Mouse (Mus musculus): Measurements from ENCODE around the gene Tmcc3. TPM values are rescaled to one million over a fixed set of nuclear protein-coding genes. Genes with fewer than 3 reads are reported as not detected.
A peak's percentile ranks its signal among the peaks of the same experiment; 100 is the strongest.

The Tmcc3 gene
- polyA plus RNA-seq, 1 experiment = 20.7 TPM

DNA sequence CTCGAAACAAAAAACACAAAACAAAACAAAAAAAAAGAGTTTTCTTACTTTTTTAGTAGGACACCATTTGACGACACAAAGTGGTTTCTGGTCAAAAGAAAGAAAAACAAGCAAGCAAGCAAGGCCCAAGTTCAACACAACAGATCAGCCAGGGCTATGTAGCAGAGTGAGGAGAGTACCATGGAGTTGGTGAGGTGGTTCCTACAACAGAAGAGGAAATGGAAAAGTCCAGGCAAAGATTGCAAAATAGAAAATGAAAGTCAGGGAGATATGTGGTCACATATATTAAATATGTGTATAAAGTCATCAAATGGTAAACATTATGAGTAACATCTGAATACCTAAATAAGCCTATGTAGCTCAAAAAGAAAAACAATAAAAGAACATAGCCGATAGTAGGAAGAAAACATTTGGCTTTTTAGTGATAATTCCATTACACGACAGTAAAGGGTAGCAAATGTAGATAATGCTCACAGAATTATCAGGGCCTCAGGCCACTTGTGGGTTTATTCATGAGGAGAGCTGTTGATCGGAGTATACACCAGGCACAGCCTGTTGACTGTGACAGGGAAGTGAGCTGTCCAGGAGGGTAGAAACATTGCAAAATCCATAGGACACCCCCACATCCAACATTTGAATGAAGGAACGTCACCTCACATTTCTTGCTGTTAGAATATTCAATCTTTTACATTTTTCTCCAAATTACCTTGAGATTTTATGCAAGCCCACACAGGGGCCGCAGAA, 33.9 kb downstream of the Tmcc3 start:
- Histone ChIP-seq H3K4me1 (ENCODE audit: control insufficient read depth, insufficient read depth, insufficient read length, low read length) (no peaks in the 10 kb centered on the region), H3K4me3 (ENCODE audit: insufficient read depth, low read depth, low read length) (no peak overlapping the region)

DNA sequence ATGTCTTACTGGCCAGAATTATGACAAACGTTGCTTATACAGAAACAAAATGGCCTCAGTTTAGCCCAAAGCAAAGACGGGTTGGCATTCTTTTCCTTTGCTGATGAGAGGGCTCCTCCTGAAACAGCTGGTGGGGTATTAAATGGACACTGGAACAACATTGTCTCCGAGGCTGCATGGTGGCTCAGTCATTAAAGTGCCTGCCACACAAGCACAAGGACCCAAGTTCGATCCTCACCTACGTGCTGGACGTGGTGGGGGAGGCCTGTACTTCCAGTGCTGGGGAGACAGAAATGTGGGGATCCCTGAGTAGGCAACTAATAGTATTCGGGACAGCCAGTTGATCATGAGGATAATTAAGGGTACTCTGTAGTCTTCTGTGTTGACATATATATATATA, 34.8 kb downstream of the Tmcc3 start:
- no peak overlapping the region for H3K27ac ChIP-seq (replicated peaks; ENCODE audit: low read depth, low read length)
- no peak overlapping the region for H3K4me3 ChIP-seq (ENCODE audit: insufficient read depth, low read depth, low read length)
- H3K4me1 ChIP-seq (ENCODE audit: control insufficient read depth, insufficient read depth, insufficient read length, low read length) = no peaks in the 10 kb centered on the region

More for the DNA sequence above, 33.9 kb downstream of the Tmcc3 start:
- no peak overlapping the region for H3K27ac ChIP-seq (replicated peaks; ENCODE audit: low read depth, low read length)

DNA sequence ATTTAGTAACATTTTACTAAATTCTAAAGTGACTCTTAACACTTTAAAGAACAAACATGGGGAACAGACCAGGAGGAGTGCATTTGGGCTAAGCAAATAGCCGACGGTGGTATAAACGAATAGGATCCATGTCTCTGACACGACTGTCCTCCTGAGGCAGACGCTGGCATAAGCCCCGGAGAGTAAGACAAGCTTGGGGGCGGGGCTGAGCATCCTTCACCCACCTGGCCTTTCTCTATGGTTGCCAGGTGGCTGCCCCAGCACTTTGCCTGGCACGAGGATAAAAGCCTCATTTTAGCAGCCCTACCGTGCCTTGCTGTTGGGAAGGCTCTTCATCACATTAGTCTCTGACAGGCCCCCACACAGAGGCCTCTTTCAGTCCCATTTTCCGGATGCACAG, 35.5 kb downstream of the Tmcc3 start:
- H3K4me3 ChIP-seq (ENCODE audit: insufficient read depth, low read depth, low read length) = no peak overlapping the region
- no peaks in the 10 kb centered on the region for H3K4me1 ChIP-seq (ENCODE audit: control insufficient read depth, insufficient read depth, insufficient read length, low read length)
- H3K27ac ChIP-seq (replicated peaks; ENCODE audit: low read depth, low read length) = no peak overlapping the region

DNA sequence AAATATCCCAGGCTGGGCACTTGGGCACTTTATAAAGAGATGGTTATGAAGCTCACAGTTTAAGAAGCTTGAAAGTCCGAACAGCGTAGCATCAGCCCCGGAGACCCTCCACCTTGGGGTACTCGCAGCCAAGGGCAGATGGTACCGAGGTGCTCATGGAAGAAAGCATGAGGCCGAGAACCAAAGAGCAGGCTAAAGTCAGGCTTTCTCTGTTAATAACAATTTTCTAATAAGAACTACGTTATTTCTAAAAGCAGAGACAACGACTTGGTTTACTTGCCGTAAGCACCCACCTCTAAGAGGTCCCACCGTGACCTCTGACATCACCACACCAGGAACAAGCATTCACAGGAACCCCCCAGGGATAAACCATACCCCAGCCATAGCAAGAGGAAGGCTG, 36.2 kb downstream of the Tmcc3 start:
- Histone ChIP-seq H3K4me1 (ENCODE audit: control insufficient read depth, insufficient read depth, insufficient read length, low read length) (no peaks in the 10 kb centered on the region), H3K27ac (replicated peaks; ENCODE audit: low read depth, low read length) (no peak overlapping the region), H3K4me3 (ENCODE audit: insufficient read depth, low read depth, low read length) (no peak overlapping the region)

DNA sequence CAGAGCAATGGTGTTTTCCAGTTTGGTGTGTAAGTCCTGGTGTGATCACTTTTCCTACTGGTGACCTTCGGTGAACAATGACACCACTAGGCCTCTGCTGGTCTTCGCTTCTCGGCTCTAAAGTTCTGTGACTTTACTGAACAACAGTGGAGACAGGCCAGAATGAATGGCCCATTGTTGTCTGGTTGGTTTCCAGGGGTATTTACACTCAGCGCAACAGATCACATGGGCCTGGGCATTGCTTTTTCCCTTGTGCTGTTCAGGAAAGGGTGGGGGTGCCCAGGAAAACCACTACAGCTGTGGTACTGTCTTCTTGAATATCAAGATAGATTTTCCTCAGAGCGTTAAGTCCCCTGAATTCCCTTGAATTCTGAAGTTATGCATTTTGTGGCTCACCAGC, 38.5 kb downstream of the Tmcc3 start:
- H3K27ac ChIP-seq (replicated peaks; ENCODE audit: low read depth, low read length) = no peak overlapping the region
- H3K4me3 ChIP-seq (ENCODE audit: insufficient read depth, low read depth, low read length) = no peak overlapping the region
- H3K4me1 ChIP-seq (ENCODE audit: control insufficient read depth, insufficient read depth, insufficient read length, low read length) = no peaks in the 10 kb centered on the region

GRCm38 (mm10) chr10:94350896-94351661, 39.3 kb downstream of the Tmcc3 start:
- H3K4me3 ChIP-seq (ENCODE audit: insufficient read depth, low read depth, low read length) = no peak overlapping the region
- H3K27ac ChIP-seq (replicated peaks; ENCODE audit: low read depth, low read length) = no peak overlapping the region
- H3K4me1 ChIP-seq (ENCODE audit: control insufficient read depth, insufficient read depth, insufficient read length, low read length) = no peaks in the 10 kb centered on the region

- Histone ChIP-seq H3K4me3 (ENCODE audit: insufficient read depth, low read depth, low read length) (no peak overlapping the region), H3K27ac (replicated peaks; ENCODE audit: low read depth, low read length) (no peak overlapping the region), H3K4me1 (ENCODE audit: control insufficient read depth, insufficient read depth, insufficient read length, low read length) (no peaks in the 10 kb centered on the region)
These were observed 40.6 kb downstream of the Tmcc3 start for GRCm38 (mm10) chr10:94352172-94352876.

- Histone ChIP-seq H3K4me3 (ENCODE audit: insufficient read depth, low read depth, low read length) (no peak overlapping the region), H3K4me1 (ENCODE audit: control insufficient read depth, insufficient read depth, insufficient read length, low read length) (no peaks in the 10 kb centered on the region), H3K27ac (replicated peaks; ENCODE audit: low read depth, low read length) (no peak overlapping the region)
These were observed 41.4 kb downstream of the Tmcc3 start for GRCm38 (mm10) chr10:94352877-94353853.

DNA sequence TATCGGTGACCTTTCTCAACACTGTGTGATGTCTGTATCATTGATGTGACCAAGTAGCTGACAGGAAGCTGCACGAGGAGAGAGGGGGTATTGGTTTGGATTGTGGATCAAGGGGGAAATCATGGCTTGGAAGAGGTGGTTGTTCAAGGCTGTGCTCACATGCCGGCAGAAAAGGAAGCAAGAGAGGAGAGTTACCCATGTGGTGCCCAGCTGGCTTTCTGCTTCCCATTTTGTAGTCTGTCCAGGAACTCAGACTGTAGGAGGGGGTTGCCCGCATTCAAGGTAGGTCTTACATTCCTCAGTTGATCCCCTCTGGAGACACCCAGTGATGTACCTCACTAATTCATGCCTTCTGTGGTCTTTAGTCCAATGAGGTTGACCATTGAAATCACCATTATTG, 42.3 kb downstream of the Tmcc3 start:
- Histone ChIP-seq H3K4me1 (ENCODE audit: control insufficient read depth, insufficient read depth, insufficient read length, low read length) (no peaks in the 10 kb centered on the region), H3K27ac (replicated peaks; ENCODE audit: low read depth, low read length) (no peak overlapping the region), H3K4me3 (ENCODE audit: insufficient read depth, low read depth, low read length) (no peak overlapping the region)

DNA sequence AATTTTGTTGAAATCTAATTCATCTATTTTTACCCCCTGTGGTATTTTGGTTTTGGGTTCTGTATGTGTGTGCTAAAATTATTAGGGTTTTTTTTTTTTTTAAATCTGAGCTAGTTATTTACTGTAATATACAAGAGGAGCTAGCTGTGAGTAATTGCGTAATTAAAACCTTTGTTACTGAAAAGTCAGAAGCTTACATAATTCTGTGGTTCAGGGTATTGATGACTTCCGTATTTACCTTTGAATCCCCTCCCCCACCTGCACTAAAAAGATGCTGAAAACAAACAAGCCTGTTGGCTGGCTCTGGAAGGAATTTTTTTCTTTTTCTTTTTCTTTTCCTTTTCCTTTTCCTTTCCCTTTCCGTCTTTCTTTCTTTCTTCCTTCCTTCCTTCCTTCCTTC, 42.7 kb downstream of the Tmcc3 start:
- Histone ChIP-seq H3K27ac (replicated peaks; ENCODE audit: low read depth, low read length) (no peak overlapping the region), H3K4me1 (ENCODE audit: control insufficient read depth, insufficient read depth, insufficient read length, low read length) (no peaks in the 10 kb centered on the region), H3K4me3 (ENCODE audit: insufficient read depth, low read depth, low read length) (no peak overlapping the region)

DNA sequence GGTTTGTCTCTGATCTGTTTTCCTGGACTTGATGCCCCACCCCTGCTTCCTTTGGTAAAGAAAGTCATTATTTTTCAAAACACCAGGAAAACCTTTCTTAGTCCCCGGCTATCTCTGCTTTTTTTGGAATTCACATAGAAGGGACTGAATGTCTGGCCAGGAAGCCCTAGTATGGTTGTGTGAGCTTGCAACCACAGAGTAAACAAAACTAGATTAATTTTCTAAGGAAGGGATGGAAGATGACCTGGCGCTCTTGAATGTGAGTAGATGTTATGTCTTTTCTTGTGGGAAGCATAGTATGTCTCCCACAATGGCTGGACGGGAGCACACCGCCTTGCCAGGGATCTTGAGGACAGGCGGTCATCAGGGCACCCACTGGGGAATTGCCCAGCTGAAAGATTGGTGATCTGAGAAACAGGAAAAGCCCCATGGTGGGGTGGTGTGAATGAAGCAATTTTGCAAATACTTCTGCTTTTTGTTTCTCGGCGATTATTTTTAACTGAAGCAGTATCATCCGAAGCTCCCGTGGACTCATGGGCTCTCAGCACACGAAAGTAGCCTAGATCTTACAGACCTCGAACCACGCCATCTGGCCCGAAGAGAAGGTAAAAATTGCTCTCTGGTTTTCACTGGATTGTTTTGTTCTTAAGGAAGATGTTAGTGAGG, 44.9 kb downstream of the Tmcc3 start:
- peak overlapping the region; percentile 27; the same call in 1 of the 2 replicates for H3K4me3 ChIP-seq (ENCODE audit: insufficient read depth, low read depth, low read length)

GRCm38 (mm10) chr10:94360664-94361063, 48.9 kb downstream of the Tmcc3 start:
- Histone ChIP-seq H3K4me3 (ENCODE audit: insufficient read depth, low read depth, low read length) (no peak overlapping the region), H3K27ac (replicated peaks; ENCODE audit: low read depth, low read length) (no peak overlapping the region), H3K4me1 (ENCODE audit: control insufficient read depth, insufficient read depth, insufficient read length, low read length) (no peaks in the 10 kb centered on the region)

More for the DNA sequence above, 44.9 kb downstream of the Tmcc3 start:
- no peaks in the 10 kb centered on the region for H3K4me1 ChIP-seq (ENCODE audit: control insufficient read depth, insufficient read depth, insufficient read length, low read length)
- 0 out of 2 replicates have a peak overlapping the region, but pooled peaks have one; percentile 40 for H3K27ac ChIP-seq (replicated peaks; ENCODE audit: low read depth, low read length)

GRCm38 (mm10) chr10:94371293-94371692, 59.5 kb downstream of the Tmcc3 start:
- H3K27ac ChIP-seq (replicated peaks; ENCODE audit: low read depth, low read length) = no peak overlapping the region
- H3K4me1 ChIP-seq (ENCODE audit: control insufficient read depth, insufficient read depth, insufficient read length, low read length) = no peaks in the 10 kb centered on the region; the same call in 1 of the 2 replicates
- H3K4me3 ChIP-seq (ENCODE audit: insufficient read depth, low read depth, low read length) = no peak overlapping the region

- H3K27ac ChIP-seq (replicated peaks; ENCODE audit: low read depth, low read length) = no peak overlapping the region
These were observed 65.2 kb downstream of the Tmcc3 start for GRCm38 (mm10) chr10:94376941-94377340.

More at GRCm38 (mm10) chr10:94376941-94377340, 65.2 kb downstream of the Tmcc3 start:
- H3K4me3 ChIP-seq (ENCODE audit: insufficient read depth, low read depth, low read length) = no peak overlapping the region
- peaks cover 4% of the 10 kb centered on the region; the same call in 1 of the 2 replicates for H3K4me1 ChIP-seq (ENCODE audit: control insufficient read depth, insufficient read depth, insufficient read length, low read length)
